Mouse (Mus musculus) small intestine, adult 2 months (tissue): Measurements from ENCODE around the gene Tmeff1. TPM values are rescaled to one million over a fixed set of nuclear protein-coding genes. Genes with fewer than 3 reads are reported as not detected.

Experiments used
- H3K27ac ChIP-seq: fragments of 200-500 bp; 2 replicates; pipeline ENCODE4 v1.5.1; 2012; ENCODE audit warnings: low read depth, low read length, control low read depth, inconsistent platforms; ENCODE audit not compliant: insufficient read depth
- H3K27me3 ChIP-seq: fragments of 200-500 bp; 2 replicates; pipeline ENCODE4 v1.6.1; 2012; ENCODE audit warnings: mild to moderate bottlenecking, moderate library complexity, low read length, inconsistent platforms; ENCODE audit not compliant: control insufficient read depth, insufficient read depth
- H3K36me3 ChIP-seq: fragments of 200-500 bp; 2 replicates; pipeline ENCODE4 v1.6.1; 2012; ENCODE audit warnings: mild to moderate bottlenecking, low read length, control low read depth, inconsistent platforms; ENCODE audit not compliant: control insufficient read depth, insufficient read depth
- H3K4me1 ChIP-seq: fragments of 200-500 bp; 2 replicates; pipeline ENCODE4 v1.6.1; 2012; ENCODE audit warnings: low read length, inconsistent platforms, mixed read lengths; ENCODE audit not compliant: control insufficient read depth, insufficient read depth, insufficient read length
- H3K4me3 ChIP-seq: fragments of 200-500 bp; 2 replicates; pipeline ENCODE4 v1.5.1; 2012; ENCODE audit warnings: low read depth, mild to moderate bottlenecking, control low read depth, inconsistent platforms, low read length, moderate library complexity
- CTCF ChIP-seq: fragments of 200-500 bp; IDR thresholded peaks from 2 replicates; pipeline ENCODE4 v1.5.1; 2012; ENCODE audit warnings: low read depth, mild to moderate bottlenecking, control low read depth, inconsistent platforms, low read length, moderate library complexity, mixed read lengths; ENCODE audit not compliant: insufficient replicate concordance, insufficient read length; ENCODE audit errors: extremely low read depth
- POLR2A ChIP-seq: fragments of 200-500 bp; IDR thresholded peaks from 2 replicates; pipeline ENCODE4 v1.6.1; 2012; ENCODE audit warnings: low read depth, mild to moderate bottlenecking, control low read depth, inconsistent platforms, low read length, moderate library complexity
- WGBS: fragments of 180-500 bp; shearing (Covaris S2); methylation state at CpG from one replicate; pipeline ENCODE4 v1.1.7; 2018; 5-methylcytosine and 5-hydroxymethylcytosine counted together
- polyA plus RNA-seq: library from polyadenylated mRNA; depleted of rRNA; stranded (reverse); fragments of >200 nt; gene quantifications from 2 replicates; pipeline ENCODE4 v1.2.3, GENCODE M21; 2012

The Tmeff1 gene
- polyA plus RNA-seq, 1 experiment: 1.9 TPM

- 90% methylated on average over 7 of the region's 7 CpGs for WGBS
- TF ChIP-seq CTCF (no peak), POLR2A (no peak)
- Histone ChIP-seq H3K4me3 (no peak overlapping the region), H3K36me3 (no peaks in the 10 kb centered on the region), H3K4me1 (no peaks in the 10 kb centered on the region), H3K27ac (no peak overlapping the region), H3K27me3 (no peaks in the 10 kb centered on the region)
These were observed 38.0 kb downstream of the Tmeff1 start for GRCm38 (mm10) chr4:48622946-48623345.

GRCm38 (mm10) chr4:48624961-48625360, 40.0 kb downstream of the Tmeff1 start:
- H3K27me3 ChIP-seq: no peaks in the 10 kb centered on the region
- no peak overlapping the region for H3K27ac ChIP-seq
- no peaks in the 10 kb centered on the region for H3K36me3 ChIP-seq
- WGBS: 85% methylated on average over 6 of the region's 6 CpGs
- H3K4me1 ChIP-seq: no peaks in the 10 kb centered on the region
- no peak overlapping the region for H3K4me3 ChIP-seq
- TF ChIP-seq CTCF (no peak), POLR2A (no peak)

- Histone ChIP-seq H3K27me3 (no peaks in the 10 kb centered on the region), H3K27ac (no peak overlapping the region), H3K36me3 (no peaks in the 10 kb centered on the region), H3K4me1 (no peaks in the 10 kb centered on the region), H3K4me3 (no peak overlapping the region)
- WGBS: 81% methylated on average over 9 of the region's 9 CpGs
- no peak for TF ChIP-seq CTCF
- TF ChIP-seq POLR2A: no peak
These were observed 40.9 kb downstream of the Tmeff1 start for GRCm38 (mm10) chr4:48625836-48626235.

GRCm38 (mm10) chr4:48629445-48629844, 44.5 kb downstream of the Tmeff1 start:
- 96% methylated on average over 13 of the region's 13 CpGs for WGBS
- H3K36me3 ChIP-seq: no peaks in the 10 kb centered on the region
- no peaks in the 10 kb centered on the region for H3K4me1 ChIP-seq
- H3K27ac ChIP-seq: no peak overlapping the region
- TF ChIP-seq CTCF (no peak), POLR2A (no peak)
- H3K4me3 ChIP-seq: no peak overlapping the region
- no peaks in the 10 kb centered on the region for H3K27me3 ChIP-seq

GRCm38 (mm10) chr4:48633529-48633928, 48.6 kb downstream of the Tmeff1 start:
- no peaks in the 10 kb centered on the region for H3K27me3 ChIP-seq

GRCm38 (mm10) chr4:48634058-48634457, 49.1 kb downstream of the Tmeff1 start:
- TF ChIP-seq CTCF (peak; percentile 58; the same call in 1 of the 2 replicates), POLR2A (no peak)
- Histone ChIP-seq H3K27ac (no peak overlapping the region), H3K4me1 (no peaks in the 10 kb centered on the region), H3K27me3 (no peaks in the 10 kb centered on the region), H3K36me3 (no peaks in the 10 kb centered on the region), H3K4me3 (no peak overlapping the region)
- 69% methylated on average over 2 of the region's 2 CpGs for WGBS

More at GRCm38 (mm10) chr4:48633529-48633928, 48.6 kb downstream of the Tmeff1 start:
- Histone ChIP-seq H3K4me3 (no peak overlapping the region), H3K4me1 (no peaks in the 10 kb centered on the region), H3K27ac (no peak overlapping the region), H3K36me3 (no peaks in the 10 kb centered on the region)
- TF ChIP-seq CTCF: no peak
- no peak for TF ChIP-seq POLR2A
- WGBS: 90% methylated on average over 6 of the region's 6 CpGs

- Histone ChIP-seq H3K4me3 (no peak overlapping the region), H3K4me1 (no peaks in the 10 kb centered on the region), H3K27ac (no peak overlapping the region), H3K27me3 (no peaks in the 10 kb centered on the region), H3K36me3 (no peaks in the 10 kb centered on the region)
- TF ChIP-seq CTCF: no peak
- 41% methylated on average over 13 of the region's 13 CpGs for WGBS
These were observed 51.9 kb downstream of the Tmeff1 start for GRCm38 (mm10) chr4:48636831-48637230.

GRCm38 (mm10) chr4:48638132-48638531, 53.2 kb downstream of the Tmeff1 start:
- no peak overlapping the region for H3K27ac ChIP-seq
- H3K4me3 ChIP-seq: no peak overlapping the region
- WGBS: 90% methylated on average over 10 of the region's 10 CpGs
- H3K27me3 ChIP-seq: no peaks in the 10 kb centered on the region
- H3K36me3 ChIP-seq: no peaks in the 10 kb centered on the region
- H3K4me1 ChIP-seq: no peaks in the 10 kb centered on the region
- TF ChIP-seq CTCF (no peak), POLR2A (no peak)
